Mouse (Mus musculus): ENCODE results near the gene Slc4a1ap. TPM values are rescaled to one million over a fixed set of nuclear protein-coding genes. Genes with fewer than 3 reads are reported as not detected.

Slc4a1ap gene
- polyA plus RNA-seq, 1 experiment from 2014 or later: 15.0 TPM

GRCm38 (mm10) chr5:31598121-31598520 is 71.3 kb downstream of the Slc4a1ap start:
- no peaks in the 10 kb centered on the region for H3K9me3 ChIP-seq (ENCODE audit: low read length)
- DNase-seq (ENCODE audit: low spot score) (peak; percentile 36), ATAC-seq (no peak)
- no peaks in the 10 kb centered on the region for H3K36me3 ChIP-seq (ENCODE audit: insufficient read depth, low read length)
- H3K4me3 ChIP-seq (ENCODE audit: low read depth, low read length): no peak overlapping the region
- H3K27ac ChIP-seq (ENCODE audit: low read length): 0 out of 2 replicates have a peak overlapping the region, but pooled peaks have one; percentile 32
- peaks cover 3% of the 10 kb centered on the region; the same call in 1 of the 2 replicates for H3K4me1 ChIP-seq (ENCODE audit: insufficient read depth, low read depth, low read length)
- WGBS: 55% methylated on average over 7 of the region's 7 CpGs
- H3K27me3 ChIP-seq (replicated peaks; ENCODE audit: insufficient read depth, low read length): no peaks in the 10 kb centered on the region
- TF ChIP-seq EP300 (IDR thresholded peaks at IDR 0.05): no peak
- no peak for TF ChIP-seq CTCF (IDR thresholded peaks at IDR 0.05)
- H3K9ac ChIP-seq (replicated peaks; ENCODE audit: low read depth): no peak overlapping the region
- H3K4me2 ChIP-seq (replicated peaks; ENCODE audit: low read depth, low read length): no peak overlapping the region

- TF ChIP-seq CTCF (IDR thresholded peaks at IDR 0.05) (peak; percentile 69), EP300 (IDR thresholded peaks at IDR 0.05) (no peak)
- Histone ChIP-seq H3K9ac (replicated peaks; ENCODE audit: low read depth) (no peak overlapping the region), H3K27me3 (replicated peaks; ENCODE audit: insufficient read depth, low read length) (no peaks in the 10 kb centered on the region), H3K4me1 (ENCODE audit: insufficient read depth, low read depth, low read length) (peaks cover 3% of the 10 kb centered on the region; the same call in 1 of the 2 replicates), H3K4me3 (ENCODE audit: low read depth, low read length) (no peak overlapping the region), H3K27ac (ENCODE audit: low read length) (0 out of 2 replicates have a peak overlapping the region, but pooled peaks have one; percentile 32), H3K9me3 (ENCODE audit: low read length) (no peaks in the 10 kb centered on the region), H3K4me2 (replicated peaks; ENCODE audit: low read depth, low read length) (no peak overlapping the region), H3K36me3 (ENCODE audit: insufficient read depth, low read length) (no peaks in the 10 kb centered on the region)
- ATAC-seq (no peak), DNase-seq (ENCODE audit: low spot score) (peak; percentile 80)
- WGBS: 67% methylated on average over 4 of the region's 4 CpGs
Measured at GRCm38 (mm10) chr5:31598579-31598978, 71.8 kb downstream of the Slc4a1ap start.

GRCm38 (mm10) chr5:31599161-31599560 is 72.4 kb downstream of the Slc4a1ap start:
- TF ChIP-seq EP300 (IDR thresholded peaks at IDR 0.05): no peak
- TF ChIP-seq CTCF (IDR thresholded peaks at IDR 0.05): peak; percentile 62
- Histone ChIP-seq H3K9me3 (ENCODE audit: low read length) (no peaks in the 10 kb centered on the region), H3K27ac (ENCODE audit: low read length) (no peak overlapping the region), H3K27me3 (replicated peaks; ENCODE audit: insufficient read depth, low read length) (no peaks in the 10 kb centered on the region), H3K4me2 (replicated peaks; ENCODE audit: low read depth, low read length) (no peak overlapping the region), H3K36me3 (ENCODE audit: insufficient read depth, low read length) (no peaks in the 10 kb centered on the region), H3K4me1 (ENCODE audit: insufficient read depth, low read depth, low read length) (peaks cover 3% of the 10 kb centered on the region; the same call in 1 of the 2 replicates), H3K9ac (replicated peaks; ENCODE audit: low read depth) (no peak overlapping the region), H3K4me3 (ENCODE audit: low read depth, low read length) (no peak overlapping the region)
- ATAC-seq (no peak), DNase-seq (ENCODE audit: low spot score) (peak; percentile 56)
- WGBS: 87% methylated on average over 2 of the region's 2 CpGs

GRCm38 (mm10) chr5:31601162-31601722 is 74.4 kb downstream of the Slc4a1ap start:
- WGBS: 89% methylated on average over 7 of the region's 7 CpGs
- no peak overlapping the region for H3K27ac ChIP-seq (ENCODE audit: low read length)
- ATAC-seq: no peak

GRCm38 (mm10) chr5:31602377-31602776 is 75.6 kb downstream of the Slc4a1ap start:
- Histone ChIP-seq H3K27ac (ENCODE audit: low read length) (peak overlapping the region; percentile 88), H3K4me1 (ENCODE audit: insufficient read depth, low read depth, low read length) (peaks cover 3% of the 10 kb centered on the region; the same call in 1 of the 2 replicates), H3K4me3 (ENCODE audit: low read depth, low read length) (no peak overlapping the region), H3K36me3 (ENCODE audit: insufficient read depth, low read length) (no peaks in the 10 kb centered on the region), H3K4me2 (replicated peaks; ENCODE audit: low read depth, low read length) (no peak overlapping the region), H3K9ac (replicated peaks; ENCODE audit: low read depth) (no peak overlapping the region), H3K9me3 (ENCODE audit: low read length) (no peaks in the 10 kb centered on the region), H3K27me3 (replicated peaks; ENCODE audit: insufficient read depth, low read length) (no peaks in the 10 kb centered on the region)
- TF ChIP-seq CTCF (IDR thresholded peaks at IDR 0.05) (peak; percentile 37), EP300 (IDR thresholded peaks at IDR 0.05) (peak; percentile 91)
- peak; percentile 98 for DNase-seq (ENCODE audit: low spot score)
- 29% methylated on average over 1 of the region's 1 CpGs for WGBS
- peak; percentile 96 for ATAC-seq

More at GRCm38 (mm10) chr5:31601162-31601722, 74.4 kb downstream of the Slc4a1ap start:
- H3K4me1 ChIP-seq (ENCODE audit: insufficient read depth, low read depth, low read length): peaks cover 3% of the 10 kb centered on the region; the same call in 1 of the 2 replicates
- DNase-seq (ENCODE audit: low spot score): no peak
- no peak overlapping the region for H3K9ac ChIP-seq (replicated peaks; ENCODE audit: low read depth)
- H3K27me3 ChIP-seq (replicated peaks; ENCODE audit: insufficient read depth, low read length): no peaks in the 10 kb centered on the region
- H3K4me2 ChIP-seq (replicated peaks; ENCODE audit: low read depth, low read length): no peak overlapping the region
- no peaks in the 10 kb centered on the region for H3K9me3 ChIP-seq (ENCODE audit: low read length)
- no peaks in the 10 kb centered on the region for H3K36me3 ChIP-seq (ENCODE audit: insufficient read depth, low read length)
- no peak overlapping the region for H3K4me3 ChIP-seq (ENCODE audit: low read depth, low read length)
- TF ChIP-seq CTCF (IDR thresholded peaks at IDR 0.05): no peak
- TF ChIP-seq EP300 (IDR thresholded peaks at IDR 0.05): no peak

GRCm38 (mm10) chr5:31603766-31604165 is 77.0 kb downstream of the Slc4a1ap start:
- Histone ChIP-seq H3K27ac (ENCODE audit: low read length) (no peak overlapping the region), H3K4me2 (replicated peaks; ENCODE audit: low read depth, low read length) (no peak overlapping the region), H3K9ac (replicated peaks; ENCODE audit: low read depth) (no peak overlapping the region), H3K27me3 (replicated peaks; ENCODE audit: insufficient read depth, low read length) (no peaks in the 10 kb centered on the region), H3K4me1 (ENCODE audit: insufficient read depth, low read depth, low read length) (no peaks in the 10 kb centered on the region; the same call in 1 of the 2 replicates), H3K9me3 (ENCODE audit: low read length) (no peaks in the 10 kb centered on the region), H3K4me3 (ENCODE audit: low read depth, low read length) (no peak overlapping the region), H3K36me3 (ENCODE audit: insufficient read depth, low read length) (no peaks in the 10 kb centered on the region)
- WGBS: 75% methylated on average over 6 of the region's 6 CpGs
- ATAC-seq (no peak), DNase-seq (ENCODE audit: low spot score) (no peak)
- TF ChIP-seq CTCF (IDR thresholded peaks at IDR 0.05): no peak
- TF ChIP-seq EP300 (IDR thresholded peaks at IDR 0.05): no peak

All from lung, postnatal 0 days (tissue).